Mouse (Mus musculus): ENCODE measurements around the gene Ttf2.

Ttf2 gene

DNA sequence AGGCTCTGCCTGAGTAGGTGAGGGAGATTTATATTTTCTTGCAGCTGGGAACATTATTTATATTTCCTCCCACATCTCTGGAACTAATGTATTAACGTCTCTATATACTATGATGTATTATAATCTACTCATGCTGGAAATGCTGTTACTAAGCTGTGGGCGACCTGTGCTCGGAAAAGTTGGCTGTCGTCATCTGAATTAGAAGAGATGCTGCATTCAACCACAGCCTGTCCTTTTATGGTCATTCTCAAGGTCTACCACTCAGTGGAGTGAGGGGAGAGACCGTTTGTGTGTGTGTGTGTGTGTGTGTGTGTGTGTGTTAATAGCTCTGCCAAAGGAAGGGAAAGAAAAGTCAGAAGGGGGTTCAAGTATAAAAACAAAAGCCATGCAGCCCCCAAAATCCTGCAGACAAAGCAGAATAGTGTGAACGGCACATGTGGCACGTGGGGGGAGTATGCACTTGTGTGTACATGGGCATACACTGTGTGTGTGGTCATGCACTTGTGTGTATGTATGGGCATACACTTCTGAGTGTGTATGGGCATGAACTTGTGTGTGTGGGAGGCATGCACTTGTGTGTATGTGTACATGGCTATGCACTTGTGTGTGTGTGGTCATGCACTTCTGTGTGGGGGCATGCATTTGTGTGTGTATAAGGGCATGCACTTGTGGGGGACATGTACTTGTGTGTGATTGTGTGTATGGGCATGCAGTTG, 57.8 kb downstream of the Ttf2 start:
- no peak for DNase-seq (ENCODE audit: low spot score)

DNA sequence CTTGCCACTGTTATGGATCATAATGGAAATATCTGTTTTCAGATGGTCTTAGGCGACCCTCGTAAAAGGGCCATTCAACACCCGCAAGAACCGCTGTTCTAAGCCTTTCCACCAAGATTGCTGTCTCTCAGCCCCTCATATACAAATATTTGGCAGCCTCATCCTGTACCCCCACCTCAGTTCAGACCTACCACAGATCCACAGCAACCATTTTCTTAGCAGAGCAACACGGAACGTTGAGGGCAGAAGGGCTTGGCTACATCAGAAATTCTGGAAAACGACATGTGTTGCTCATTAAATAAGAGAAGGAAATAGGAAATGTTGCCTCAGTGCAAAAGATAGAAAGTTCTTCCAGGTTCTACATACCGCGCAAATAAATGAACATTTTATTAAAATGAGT, 58.4 kb downstream of the Ttf2 start:
- no peak for DNase-seq (ENCODE audit: low spot score)

DNA sequence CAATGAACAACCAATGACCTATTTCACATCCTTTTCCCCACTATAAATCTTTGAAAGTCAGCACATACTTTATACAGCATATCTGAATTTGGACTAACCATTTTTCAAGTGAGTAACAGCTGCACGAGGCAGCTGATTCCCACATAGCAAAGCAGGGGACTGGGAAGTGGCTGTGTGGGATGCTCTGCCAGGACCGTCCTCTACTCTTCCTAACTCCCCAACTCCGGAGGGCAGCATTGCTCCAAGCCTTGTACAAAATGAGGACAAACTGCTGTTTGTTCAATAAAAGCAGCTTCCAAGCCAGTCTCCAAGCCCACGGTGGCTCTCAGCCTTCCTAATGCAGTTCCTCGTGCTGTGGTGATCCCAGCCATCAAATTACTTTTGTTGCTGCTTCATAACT, 58.8 kb downstream of the Ttf2 start:
- no peak for DNase-seq (ENCODE audit: low spot score)

DNA sequence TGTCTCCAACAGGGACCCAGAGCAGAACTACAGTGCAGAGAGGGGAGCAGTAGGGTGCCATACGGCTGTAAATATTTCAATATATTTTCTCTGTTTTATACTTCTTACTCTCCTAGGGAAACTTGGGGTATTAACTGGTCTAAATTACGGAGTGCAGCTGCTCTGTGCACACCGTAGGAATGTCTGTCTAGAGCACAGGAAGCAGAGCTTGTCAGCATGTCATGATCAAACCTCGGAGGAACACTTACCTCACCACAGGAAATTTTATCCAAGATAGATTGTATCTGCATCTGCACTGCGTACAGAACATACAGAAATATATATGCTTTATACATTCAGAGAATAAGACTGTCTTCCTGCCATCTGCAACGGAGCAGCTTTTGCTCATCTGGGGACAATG, 60.9 kb downstream of the Ttf2 start:
- DNase-seq (ENCODE audit: low spot score) = no peak

DNA sequence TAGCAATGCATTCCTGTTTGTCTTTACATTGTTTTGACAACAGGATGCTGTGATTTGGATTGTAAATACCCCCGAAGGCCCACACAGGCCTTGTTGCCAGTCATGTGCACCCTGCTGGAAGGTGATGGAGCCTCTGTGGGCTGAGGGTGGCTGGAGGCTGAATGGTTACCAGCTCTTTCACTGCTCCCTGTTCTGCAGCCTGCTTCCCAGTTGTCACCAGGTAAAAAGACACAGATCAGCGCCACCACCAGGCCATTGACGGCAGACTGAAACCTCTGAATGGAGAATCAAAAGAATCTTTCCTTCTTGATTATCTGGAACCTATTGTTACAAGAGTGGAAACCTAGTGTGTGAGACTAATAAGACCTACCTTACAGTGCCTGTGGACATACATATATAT, 62.5 kb downstream of the Ttf2 start:
- DNase-seq (ENCODE audit: low spot score) = peak; percentile 64

DNA sequence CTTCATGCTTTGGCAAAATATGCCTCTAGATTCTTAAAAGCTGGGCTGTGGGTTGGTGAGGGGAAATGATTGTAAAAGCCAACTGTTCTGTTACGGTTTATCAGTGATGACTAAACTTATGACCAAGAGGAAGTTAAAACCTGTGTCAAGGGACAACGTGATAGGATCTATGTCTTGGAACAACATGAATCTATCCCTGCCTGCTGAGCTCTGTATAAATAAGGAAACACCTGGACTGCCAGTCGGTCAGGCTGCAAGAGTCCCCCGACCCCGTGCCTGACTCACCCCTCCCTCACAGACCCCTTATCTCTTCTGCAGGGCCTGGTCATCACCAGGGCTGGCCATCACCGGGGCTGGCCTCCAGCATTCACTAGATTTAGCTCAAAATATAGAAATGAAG, 63.3 kb downstream of the Ttf2 start:
- DNase-seq (ENCODE audit: low spot score) = no peak

DNA sequence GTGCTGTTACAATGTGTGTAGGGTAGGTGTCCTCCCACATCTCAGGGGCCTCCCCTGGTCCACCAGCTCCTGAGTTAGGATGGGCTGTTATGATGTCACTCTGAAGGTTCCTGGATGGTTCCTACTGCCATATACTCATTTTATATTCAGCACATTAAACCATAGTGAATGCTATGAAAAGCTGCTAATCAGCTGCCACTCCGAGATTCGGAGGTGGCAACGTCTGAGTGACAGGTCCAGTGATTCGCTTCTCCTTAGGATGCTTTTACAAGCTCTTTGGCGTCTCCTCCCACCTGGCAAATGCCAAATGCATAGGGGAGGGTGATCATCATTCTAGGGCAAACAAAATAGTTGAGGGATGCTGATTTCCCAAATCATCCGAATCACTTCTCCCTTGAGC, 74.0 kb downstream of the Ttf2 start:
- DNase-seq (ENCODE audit: low spot score) = no peak

DNA sequence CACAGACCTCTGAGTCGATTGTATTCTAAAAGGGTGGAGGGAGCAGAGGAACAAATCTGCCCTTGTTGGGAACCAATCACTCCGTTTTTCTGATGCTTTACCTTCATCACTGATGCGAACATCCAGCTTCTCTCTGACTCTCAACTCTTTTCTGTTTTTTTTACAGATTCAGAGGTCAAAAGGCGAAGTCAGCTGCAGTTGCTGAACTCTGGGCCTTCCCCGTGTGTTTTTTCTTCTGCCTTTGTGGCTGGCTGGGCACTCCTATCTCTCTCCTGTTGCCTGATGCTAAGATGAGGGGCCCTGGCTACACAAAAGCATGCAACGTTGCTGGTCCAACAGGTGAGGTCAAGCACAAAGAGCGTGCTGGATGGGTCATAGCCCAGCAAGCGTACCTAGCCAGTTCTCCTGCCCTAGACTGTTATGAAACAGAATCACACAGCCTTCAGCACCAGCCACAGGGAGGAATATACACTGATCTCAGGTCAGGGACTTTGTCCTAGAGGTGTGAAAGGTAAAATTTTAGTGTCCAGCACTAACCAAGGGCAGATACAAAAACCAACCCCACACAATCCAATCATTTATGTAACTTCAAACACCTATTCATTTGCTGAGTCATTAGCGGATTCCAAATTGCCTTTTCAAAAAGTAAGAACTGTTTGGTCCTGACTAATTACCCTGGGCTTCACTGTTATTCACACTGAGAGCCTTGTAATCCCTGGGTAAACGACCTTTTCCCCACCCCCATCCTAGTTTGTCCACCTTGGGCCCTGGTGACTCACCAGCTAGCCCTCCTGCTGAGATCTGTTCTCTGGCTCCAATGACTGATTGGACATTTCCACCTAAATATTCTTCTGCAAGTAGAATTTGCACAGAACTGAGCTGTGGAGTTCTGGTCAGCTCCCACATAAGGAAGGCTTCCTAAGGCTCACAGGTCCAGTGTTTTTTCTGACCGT, 76.8 kb downstream of the Ttf2 start:
- DNase-seq (ENCODE audit: low spot score) = no peak

DNA sequence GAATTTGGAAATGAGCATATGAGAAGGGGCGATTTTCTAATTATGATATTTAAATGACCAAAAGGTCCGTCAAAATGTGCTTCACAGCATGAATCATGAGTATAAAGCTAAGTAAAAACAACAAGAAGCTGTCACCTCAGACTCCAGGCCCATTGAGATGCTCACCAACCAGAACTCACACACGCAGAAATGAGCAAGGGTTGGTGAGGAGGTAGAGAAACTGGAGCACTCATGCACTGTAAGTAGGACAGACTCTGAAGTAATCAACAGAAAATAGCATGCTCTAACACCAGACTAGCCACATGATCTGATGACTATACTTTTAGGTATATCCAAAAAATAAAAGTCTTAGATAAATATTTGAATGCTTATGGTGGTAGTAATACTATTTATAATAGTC, 79.1 kb downstream of the Ttf2 start:
- DNase-seq (ENCODE audit: low spot score) = no peak

DNA sequence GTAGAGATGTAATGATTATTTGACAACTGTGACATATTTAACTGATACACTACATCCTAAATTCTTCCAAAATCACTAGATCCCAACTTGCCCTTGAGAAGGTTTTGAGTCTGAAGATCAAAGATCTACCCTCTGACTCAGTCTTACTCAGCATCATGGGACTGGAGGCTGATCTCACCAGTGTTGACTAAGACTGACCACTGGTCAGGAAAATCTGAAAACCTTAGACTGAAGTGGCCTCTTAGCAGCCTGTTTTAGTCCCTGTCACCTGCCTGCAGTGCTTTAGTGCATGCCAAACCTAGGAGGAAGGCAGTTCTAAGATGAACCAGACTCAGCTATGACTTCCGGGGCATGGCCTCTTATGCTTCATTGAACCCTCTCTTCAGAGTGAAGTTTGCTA, 80.2 kb downstream of the Ttf2 start:
- no peak for DNase-seq (ENCODE audit: low spot score)

Data from testis, postnatal 10 days (tissue).